Mouse (Mus musculus) MEL-GATA-1-ER (cell line): ENCODE results near the gene Kansl2.

ENCODE experiments used
- DNase-seq: peaks from one replicate; pipeline ENCODE4 v3.0.0-alpha.2; 2012; ENCODE audit warnings: low read depth; ENCODE audit errors: extremely low read depth

Kansl2 gene

GRCm38 (mm10) chr15:98504514-98504913, 29.6 kb downstream of the Kansl2 start:
- DNase-seq: peak; percentile 84

GRCm38 (mm10) chr15:98503317-98503716, 30.7 kb downstream of the Kansl2 start:
- DNase-seq: no peak

- DNase-seq: no peak
Observed at GRCm38 (mm10) chr15:98497631-98498030, 36.4 kb downstream of the Kansl2 start.

GRCm38 (mm10) chr15:98492102-98492501, 42.0 kb downstream of the Kansl2 start, which contains the start of gene Olfr279:
Gene Olfr279, plus strand, starts transcription at chr15:98492402.
- no peak for DNase-seq

GRCm38 (mm10) chr15:98491332-98491731, 42.7 kb downstream of the Kansl2 start:
- DNase-seq: no peak

- peak; percentile 85 for DNase-seq
Observed at GRCm38 (mm10) chr15:98486433-98487021, 47.5 kb downstream of the Kansl2 start.

- peak; percentile 58 for DNase-seq
Observed at GRCm38 (mm10) chr15:98483907-98484886, 49.9 kb downstream of the Kansl2 start.

- DNase-seq: no peak
Observed at GRCm38 (mm10) chr15:98482701-98483100, 51.4 kb downstream of the Kansl2 start, which contains the start of gene Lalba. Gene Lalba, minus strand, starts transcription at chr15:98482721.

- no peak for DNase-seq
Observed at GRCm38 (mm10) chr15:98479568-98480102, 54.4 kb downstream of the Kansl2 start.

- no peak for DNase-seq
Observed at GRCm38 (mm10) chr15:98476281-98476680, 57.8 kb downstream of the Kansl2 start.

- DNase-seq: peak; percentile 42
Observed at GRCm38 (mm10) chr15:98475382-98475781, 58.7 kb downstream of the Kansl2 start.

- DNase-seq: no peak
Observed at GRCm38 (mm10) chr15:98474958-98475357, 59.1 kb downstream of the Kansl2 start.

GRCm38 (mm10) chr15:98471539-98471938, 62.5 kb downstream of the Kansl2 start:
- no peak for DNase-seq

GRCm38 (mm10) chr15:98469596-98469995, 64.5 kb downstream of the Kansl2 start, which contains the start of gene OR5BS1P:
Gene OR5BS1P, plus strand, starts transcription at chr15:98469896.
- DNase-seq: no peak
